Mouse (Mus musculus) embryonic fibroblast, embryonic 13.5 days (primary cell): ENCODE measurements around the gene Slc18a3. TPM values are rescaled to one million over a fixed set of nuclear protein-coding genes. Genes with fewer than 3 reads are reported as not detected.

ENCODE experiments used
- H3K27ac ChIP-seq: 2 replicates; pipeline ENCODE4 v1.5.1; 2012; ENCODE audit warnings: low read length, control low read depth, inconsistent platforms; ENCODE audit not compliant: insufficient read depth
- H3K4me1 ChIP-seq: 2 replicates; pipeline ENCODE4 v1.6.1; 2011; ENCODE audit warnings: low read length; ENCODE audit not compliant: control insufficient read depth, insufficient read depth
- H3K4me3 ChIP-seq: 2 replicates; pipeline ENCODE4 v1.5.1; 2011; ENCODE audit warnings: mild to moderate bottlenecking, control low read depth, low read length; ENCODE audit not compliant: insufficient read depth
- CTCF ChIP-seq: IDR thresholded peaks from 2 replicates; pipeline ENCODE4 v1.5.1; 2011; ENCODE audit warnings: mild to moderate bottlenecking, control low read depth, low read length, moderate library complexity, borderline replicate concordance; ENCODE audit not compliant: insufficient read depth
- POLR2A ChIP-seq: IDR thresholded peaks from 2 replicates; pipeline ENCODE4 v1.6.1; 2011; ENCODE audit warnings: low read depth, mild to moderate bottlenecking, control low read depth, low read length, moderate library complexity
- polyA plus RNA-seq: library from polyadenylated mRNA; stranded (reverse); fragments of >200 nt; gene quantifications from 2 replicates; pipeline ENCODE4 v1.2.4, GENCODE M21; 2011; ENCODE audit warnings: low read depth; ENCODE audit not compliant: missing spikeins, insufficient read length

Gene Slc18a3
- polyA plus RNA-seq, 1 experiment = not detected

DNA sequence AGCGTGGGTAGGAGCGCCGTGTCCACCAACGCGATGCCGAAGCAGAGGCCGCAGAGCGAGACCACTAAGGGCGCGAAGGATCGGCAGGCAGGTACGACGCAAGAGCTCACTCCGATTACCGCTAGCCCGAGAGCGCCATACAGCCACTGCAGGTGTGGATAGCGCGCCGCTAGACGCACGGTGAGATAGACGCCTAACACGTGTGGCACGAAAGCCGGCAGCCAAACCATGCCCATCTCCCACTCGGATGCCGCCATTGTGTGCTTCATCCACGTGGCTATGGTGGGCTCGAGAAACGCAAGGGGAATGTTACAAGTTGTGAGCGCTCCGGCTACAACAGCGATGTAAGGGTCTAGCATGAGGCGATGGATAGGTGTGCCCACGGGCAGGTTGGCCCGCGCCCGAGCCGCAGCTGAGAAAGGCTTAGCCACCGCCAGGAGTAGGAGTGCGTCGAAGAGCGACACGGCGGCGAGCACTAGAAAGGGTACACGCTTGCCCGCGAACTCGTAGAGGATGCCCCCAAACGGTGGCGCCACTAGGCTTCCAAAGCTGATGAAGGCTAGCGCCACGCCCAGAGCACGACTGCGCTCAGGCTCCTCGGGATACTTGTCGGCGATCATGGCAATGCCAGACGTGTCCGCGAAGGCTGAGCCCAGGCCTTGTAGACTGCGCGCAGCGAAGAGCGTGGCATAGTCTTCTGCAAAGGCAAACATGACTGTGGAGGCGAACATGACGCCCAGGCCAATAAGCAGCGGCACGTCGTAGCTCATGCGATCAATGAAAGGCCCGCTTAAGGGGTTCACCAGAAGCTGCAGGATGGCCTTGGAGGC, 1.2 kb downstream of the Slc18a3 start:
- Histone ChIP-seq H3K4me3 (no peak overlapping the region), H3K27ac (no peak overlapping the region), H3K4me1 (no peaks in the 10 kb centered on the region)
- no peak for TF ChIP-seq POLR2A
- no peak for TF ChIP-seq CTCF

DNA sequence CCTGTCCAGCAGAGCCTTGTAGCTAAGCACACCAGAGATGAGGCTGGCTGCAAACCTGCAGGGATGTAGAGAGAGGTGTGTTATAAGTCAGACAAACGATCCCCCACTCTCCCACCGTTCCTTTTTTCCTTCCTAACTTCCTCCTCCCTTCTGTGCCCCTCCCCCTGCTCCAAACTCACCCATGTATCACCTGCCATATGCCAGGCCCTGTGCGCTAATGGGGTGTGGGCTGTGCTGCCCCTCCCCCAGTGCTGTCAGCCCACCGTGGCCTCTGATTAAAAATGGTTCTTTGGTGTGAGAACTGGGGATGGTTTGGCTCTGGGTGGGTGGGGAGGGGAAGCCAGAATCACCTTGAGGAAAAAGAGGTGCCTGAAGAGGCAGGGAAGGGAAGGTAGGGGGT, 12.1 kb downstream of the Slc18a3 start:
- Histone ChIP-seq H3K4me1 (no peaks in the 10 kb centered on the region), H3K27ac (no peak overlapping the region), H3K4me3 (no peak overlapping the region)
- TF ChIP-seq CTCF (no peak), POLR2A (no peak)

DNA sequence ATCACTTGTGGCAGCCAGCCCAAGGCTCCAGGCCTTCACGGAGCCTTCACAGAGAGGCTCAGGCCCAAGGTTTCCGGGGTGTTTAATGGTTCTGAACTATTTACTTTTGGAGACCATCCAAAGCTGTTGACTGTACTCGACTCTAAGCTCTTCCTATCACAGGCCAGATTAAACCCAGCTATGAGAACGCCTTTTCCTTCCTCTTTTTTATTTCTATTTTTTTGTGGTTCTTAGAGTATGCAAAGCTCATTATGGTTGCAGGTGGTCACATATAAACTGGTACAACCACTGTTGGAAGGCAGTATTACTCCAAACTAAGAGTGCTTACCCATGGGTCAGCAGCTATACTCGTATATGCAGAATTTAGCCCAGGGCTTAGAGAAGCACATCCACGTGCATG, 17.7 kb downstream of the Slc18a3 start:
- H3K4me1 ChIP-seq = no peaks in the 10 kb centered on the region
- no peak overlapping the region for H3K4me3 ChIP-seq
- TF ChIP-seq CTCF = no peak
- no peak for TF ChIP-seq POLR2A
- no peak overlapping the region for H3K27ac ChIP-seq

DNA sequence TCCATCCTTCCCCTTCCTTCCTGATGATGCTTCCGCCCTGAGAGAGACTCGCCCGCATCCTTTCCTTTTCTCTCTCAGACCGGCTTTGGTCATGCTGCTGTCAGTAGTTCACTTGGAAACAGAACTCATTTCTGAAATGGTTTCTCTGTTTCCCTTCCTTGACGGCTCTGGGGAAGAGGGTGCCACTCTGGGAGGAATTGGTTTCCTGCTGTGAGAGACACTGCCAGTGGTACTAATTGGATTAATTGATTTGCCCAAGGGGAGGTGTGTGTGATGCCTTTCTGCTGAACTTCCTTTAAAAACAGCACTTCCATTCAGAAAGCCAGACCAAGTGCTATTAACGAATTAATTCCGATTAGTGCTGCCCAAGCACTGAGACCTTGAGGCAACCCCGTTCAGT, 21.2 kb downstream of the Slc18a3 start:
- H3K4me3 ChIP-seq = no peak overlapping the region

DNA sequence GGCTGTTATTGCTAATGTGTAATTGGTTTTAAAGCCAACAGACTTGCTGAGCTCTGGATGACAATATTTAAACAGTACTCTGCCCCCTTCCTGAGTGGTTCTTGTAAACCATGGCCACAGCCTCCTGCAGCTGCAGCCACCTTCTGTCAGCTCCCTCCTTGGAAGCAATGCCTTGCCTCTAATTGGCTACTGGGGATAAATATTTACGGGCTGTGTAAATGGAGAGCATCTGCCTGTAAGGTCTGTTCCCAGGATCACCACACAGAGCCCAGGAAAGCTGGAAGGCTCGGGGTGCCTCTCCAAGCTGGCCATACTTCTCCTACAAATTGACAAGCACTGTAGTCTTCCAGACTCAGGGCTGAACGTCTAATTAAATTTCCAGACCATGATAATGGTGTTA, 24.9 kb downstream of the Slc18a3 start:
- H3K4me3 ChIP-seq = no peak overlapping the region
- no peak overlapping the region for H3K27ac ChIP-seq
- TF ChIP-seq CTCF (no peak), POLR2A (no peak)
- no peaks in the 10 kb centered on the region for H3K4me1 ChIP-seq

More for the DNA sequence above, 21.2 kb downstream of the Slc18a3 start:
- TF ChIP-seq CTCF = no peak
- TF ChIP-seq POLR2A = no peak
- H3K4me1 ChIP-seq = no peaks in the 10 kb centered on the region
- no peak overlapping the region for H3K27ac ChIP-seq

DNA sequence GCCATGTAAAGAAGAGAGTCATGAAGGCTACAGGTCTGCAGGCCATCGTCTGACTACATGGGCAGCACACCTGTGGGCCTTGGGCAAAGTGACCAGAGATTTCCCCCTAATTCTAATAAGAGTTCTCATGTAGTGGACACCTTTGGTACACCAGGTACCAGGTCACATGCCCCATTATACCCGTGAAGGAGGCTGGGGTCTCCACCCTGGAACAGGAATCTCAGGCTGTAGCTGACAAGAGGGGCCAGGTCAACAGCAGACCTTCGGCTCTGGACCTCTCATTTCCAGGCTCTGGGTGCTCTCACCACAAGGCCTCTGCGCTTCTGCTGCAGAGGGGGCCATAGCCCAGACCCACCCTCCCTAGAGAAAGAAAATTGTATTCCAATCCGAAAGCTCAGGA, 25.3 kb downstream of the Slc18a3 start:
- Histone ChIP-seq H3K4me3 (no peak overlapping the region), H3K27ac (no peak overlapping the region), H3K4me1 (no peaks in the 10 kb centered on the region)
- TF ChIP-seq POLR2A = no peak
- TF ChIP-seq CTCF = no peak

DNA sequence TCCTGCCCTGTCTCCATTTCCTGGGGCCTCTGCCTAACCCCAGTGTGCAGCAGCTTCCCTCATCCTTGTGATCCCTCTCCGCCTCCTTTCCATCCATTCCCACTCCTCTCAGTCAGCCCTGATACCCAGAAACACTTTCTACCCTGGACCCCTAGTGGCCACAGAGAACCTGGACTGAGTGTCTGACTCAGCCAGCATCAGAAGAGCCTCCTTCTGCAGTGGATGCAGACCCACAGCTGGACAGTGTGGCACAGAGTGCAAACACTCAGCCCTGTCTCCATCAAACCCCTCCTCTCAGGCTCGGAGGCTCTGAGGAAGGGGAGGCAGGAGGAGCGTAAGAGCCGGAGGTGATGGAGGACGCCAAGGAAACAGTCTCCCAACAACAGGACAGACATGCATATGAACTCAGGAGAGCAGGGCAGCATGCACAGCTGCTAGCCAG, 27.3 kb downstream of the Slc18a3 start:
- TF ChIP-seq POLR2A = no peak
- TF ChIP-seq CTCF = no peak
- Histone ChIP-seq H3K4me3 (no peak overlapping the region), H3K27ac (no peak overlapping the region), H3K4me1 (no peaks in the 10 kb centered on the region)

DNA sequence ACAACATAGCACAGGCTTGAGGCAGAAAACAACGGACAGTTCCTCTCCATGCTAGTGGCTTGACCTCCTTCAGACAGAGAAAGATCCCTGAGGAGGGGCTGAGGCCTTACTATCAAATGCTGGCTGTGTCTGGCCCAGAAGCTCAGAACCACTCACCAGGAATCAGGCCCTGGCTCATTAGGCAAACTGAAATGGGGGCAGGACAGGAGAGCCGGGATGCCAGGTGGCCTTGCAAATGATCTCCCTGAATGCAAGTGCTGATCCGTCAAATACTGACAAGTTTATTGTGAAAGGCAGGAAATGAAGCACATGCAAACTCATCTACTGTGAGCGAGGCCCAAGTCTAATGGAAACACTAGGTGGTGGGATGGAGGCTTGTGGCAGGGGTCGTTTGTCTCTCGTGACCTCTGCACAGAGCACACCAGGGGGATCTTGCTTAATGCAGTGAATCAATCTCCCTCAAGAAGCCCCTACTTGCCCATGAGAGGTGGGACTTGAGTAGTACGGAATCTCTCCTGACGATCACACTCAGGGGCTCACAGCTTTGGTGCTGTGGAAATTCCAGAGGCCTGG, 35.5 kb downstream of the Slc18a3 start:
- Histone ChIP-seq H3K4me3 (no peak overlapping the region), H3K27ac (no peak overlapping the region), H3K4me1 (no peaks in the 10 kb centered on the region)
- TF ChIP-seq POLR2A (no peak), CTCF (no peak)

DNA sequence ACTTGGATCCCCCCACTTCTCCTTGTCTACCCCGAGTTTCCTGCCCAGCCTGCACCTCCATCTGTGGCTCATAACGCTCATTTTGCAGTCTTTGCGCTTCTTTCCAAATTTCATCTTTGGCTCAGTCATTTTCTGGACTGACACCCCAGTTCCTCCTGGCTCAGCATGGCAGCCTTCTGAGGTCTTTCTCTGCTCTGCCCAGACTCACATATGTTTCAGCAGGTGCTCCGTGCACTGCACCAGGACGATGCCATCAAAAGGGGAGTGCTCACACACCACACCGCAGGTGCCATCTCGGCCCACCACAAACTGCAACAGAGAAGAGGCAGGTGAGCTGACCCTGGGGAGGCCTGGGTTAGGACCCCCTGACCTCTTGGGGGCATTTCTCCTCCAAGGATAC, 40.7 kb downstream of the Slc18a3 start:
- no peak overlapping the region for H3K4me3 ChIP-seq
- no peaks in the 10 kb centered on the region for H3K4me1 ChIP-seq
- H3K27ac ChIP-seq = no peak overlapping the region
- TF ChIP-seq POLR2A (no peak), CTCF (no peak)

DNA sequence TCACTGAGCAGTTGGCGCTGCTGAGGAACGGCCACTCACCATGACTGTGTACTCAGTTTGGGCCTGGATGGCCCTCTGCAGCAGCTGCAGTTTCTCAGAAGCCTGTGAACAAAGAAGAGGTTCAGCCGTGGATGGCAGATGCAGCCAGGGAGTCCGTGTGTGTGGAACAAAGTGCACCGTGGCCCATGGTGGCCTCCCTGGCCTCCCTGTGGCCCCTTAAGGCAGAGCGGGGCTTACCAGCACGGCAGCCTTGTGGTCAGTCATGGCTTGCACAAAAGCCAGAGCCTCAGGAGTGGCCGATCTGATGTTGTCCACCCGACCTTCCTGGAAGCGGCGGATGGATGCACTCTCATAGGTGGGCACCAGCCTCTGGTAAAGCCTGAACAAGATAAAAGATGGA, 45.9 kb downstream of the Slc18a3 start:
- no peak for TF ChIP-seq POLR2A
- no peak for TF ChIP-seq CTCF
- no peak overlapping the region for H3K27ac ChIP-seq
- H3K4me1 ChIP-seq = no peaks in the 10 kb centered on the region
- no peak overlapping the region for H3K4me3 ChIP-seq

Other genes with a start within 250 kb of the Slc18a3 start
- gene Ogdhl, start 142.8 kb downstream of the Slc18a3 start, polyA plus RNA-seq = 22.9 and 25.5 TPM in 2 replicates
- not detected in 2 replicates for gene 1700024G13Rik, start 76.5 kb downstream of the Slc18a3 start, polyA plus RNA-seq
- gene Chat, start 1.1 kb upstream of the Slc18a3 start, polyA plus RNA-seq = not detected in 2 replicates
- 18.4 and 22.6 TPM in 2 replicates for gene Ercc6, start 48.7 kb upstream of the Slc18a3 start, polyA plus RNA-seq
- not detected in 2 replicates for gene Prrxl1, start 134.6 kb upstream of the Slc18a3 start, polyA plus RNA-seq
- gene 3425401B19Rik, start 220.4 kb upstream of the Slc18a3 start, polyA plus RNA-seq = 0.09 TPM in 1 of 2 replicates, not detected in the other